Mouse (Mus musculus): ENCODE results near the gene Topaz1. TPM values are rescaled to one million over a fixed set of nuclear protein-coding genes. Genes with fewer than 3 reads are reported as not detected.

The Topaz1 gene
- polyA plus RNA-seq (2021), result not detected

- no peak for TF ChIP-seq CTCF (IDR thresholded peaks at IDR 0.05)
- no peak for DNase-seq (ENCODE audit: low read depth, low spot score)
- CTCF ChIA-PET, result no interaction called here
- POLR2A ChIA-PET, result interaction anchor here (0.8 kb wide), 1 partner anchor 13 kb away, joined by 3 read pairs; no protein-coding TSS in a partner anchor
- in situ Hi-C loops (cut with MboI; ENCODE audit: low pct_unique_long_range_greater_than_20kb), result loop anchor here (25.0 kb wide), 1 partner anchor 515 kb away; the partner anchor contains the start of gene Tmem158
- no peak for ATAC-seq
- H3K27me3 ChIP-seq, result peaks cover 91% of the 10 kb centered on the region
These were observed at the start of gene Topaz1 for GRCm38 (mm10) chr9:122747060-122747459. Gene Topaz1 (plus strand): TSS chr9:122747346.

GRCm38 (mm10) chr9:122701817-122702216 lies 45.3 kb upstream of the Topaz1 start:
- in situ Hi-C loops (cut with MboI; ENCODE audit: low pct_unique_long_range_greater_than_20kb), result no loop called here

DNA sequence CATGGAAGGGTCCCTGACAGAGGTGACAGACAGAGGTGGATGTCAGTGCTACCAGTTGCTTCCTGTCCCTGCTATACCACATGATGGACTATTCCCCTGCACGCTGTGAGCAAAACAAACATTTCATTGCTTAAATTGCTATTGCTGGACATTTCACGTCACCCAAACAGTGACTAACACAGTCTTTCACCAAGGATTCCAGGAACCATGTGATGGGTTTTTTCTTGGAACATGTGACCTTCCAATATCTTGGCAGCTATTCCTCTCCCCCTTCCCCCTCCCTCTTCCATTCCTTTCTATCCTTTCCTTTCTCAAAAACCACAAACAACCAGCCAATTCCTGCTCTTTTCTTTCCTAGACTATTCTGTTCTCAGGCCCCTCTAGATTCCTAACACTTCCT lies 33.3 kb upstream of the Topaz1 start:
- peaks cover 37% of the 10 kb centered on the region for H3K27me3 ChIP-seq
- TF ChIP-seq CTCF (IDR thresholded peaks at IDR 0.05), result no peak
- DNase-seq (ENCODE audit: low read depth, low spot score), result no peak
- no peak for ATAC-seq
- ChIA-PET POLR2A (interaction anchor here (0.5 to 1.3 kb wide), 2 partner anchors 13 to 535 kb away, joined by 3 read pairs; no protein-coding TSS in a partner anchor), CTCF (interaction anchor here (1.3 to 1.8 kb wide), 2 partner anchors 18 to 22 kb away, joined by 3 to 4 read pairs; no protein-coding TSS in a partner anchor)
- in situ Hi-C loops (cut with MboI; ENCODE audit: low pct_unique_long_range_greater_than_20kb), result no loop called here

More at GRCm38 (mm10) chr9:122701817-122702216, 45.3 kb upstream of the Topaz1 start:
- peaks cover 10% of the 10 kb centered on the region for H3K27me3 ChIP-seq
- DNase-seq (ENCODE audit: low read depth, low spot score) (no peak), ATAC-seq (no peak)
- ChIA-PET CTCF (no interaction called here), POLR2A (no interaction called here)
- TF ChIP-seq CTCF (IDR thresholded peaks at IDR 0.05), result no peak

GRCm38 (mm10) chr9:122715046-122715445 lies 32.1 kb upstream of the Topaz1 start:
- DNase-seq (ENCODE audit: low read depth, low spot score) (no peak), ATAC-seq (no peak)
- POLR2A ChIA-PET, result interaction anchor here (1.3 kb wide), 1 partner anchor 12 kb away, joined by 3 read pairs; no protein-coding TSS in a partner anchor
- CTCF ChIA-PET, result interaction anchor here (1.3 to 1.8 kb wide), 2 partner anchors 17 to 23 kb away, joined by 3 to 4 read pairs; no protein-coding TSS in a partner anchor
- TF ChIP-seq CTCF (IDR thresholded peaks at IDR 0.05), result no peak
- in situ Hi-C loops (cut with MboI; ENCODE audit: low pct_unique_long_range_greater_than_20kb), result no loop called here
- peaks cover 43% of the 10 kb centered on the region for H3K27me3 ChIP-seq

GRCm38 (mm10) chr9:122716131-122716921 lies 30.8 kb upstream of the Topaz1 start:
- in situ Hi-C loops (cut with MboI; ENCODE audit: low pct_unique_long_range_greater_than_20kb), result no loop called here
- DNase-seq (ENCODE audit: low read depth, low spot score) (no peak), ATAC-seq (no peak)
- ChIA-PET POLR2A (no interaction called here), CTCF (no interaction called here)
- peaks cover 43% of the 10 kb centered on the region for H3K27me3 ChIP-seq
- no peak for TF ChIP-seq CTCF (IDR thresholded peaks at IDR 0.05)

DNA sequence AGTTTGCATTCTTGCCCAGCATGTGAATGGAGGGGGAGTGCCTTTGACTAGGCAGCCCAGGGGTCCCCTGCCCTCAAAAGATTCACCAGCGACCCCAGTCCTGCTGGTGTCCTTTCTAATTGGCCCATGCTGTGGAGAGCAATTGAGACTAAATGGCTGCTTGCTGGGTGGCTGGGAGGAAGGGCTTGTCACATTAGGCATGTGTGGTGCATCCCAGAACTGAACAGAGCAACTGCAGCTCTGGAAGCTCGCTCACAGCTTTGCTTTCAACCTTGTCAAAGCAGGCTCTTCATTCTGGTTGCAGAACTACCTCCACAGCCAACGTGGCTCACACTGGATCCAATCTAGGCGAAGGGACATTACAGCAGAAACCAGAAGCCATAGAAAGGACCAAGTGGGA lies 24.9 kb upstream of the Topaz1 start:
- H3K27me3 ChIP-seq, result peaks cover 74% of the 10 kb centered on the region
- TF ChIP-seq CTCF (IDR thresholded peaks at IDR 0.05), result no peak
- ATAC-seq (no peak), DNase-seq (ENCODE audit: low read depth, low spot score) (no peak)
- ChIA-PET CTCF (no interaction called here), POLR2A (no interaction called here)
- in situ Hi-C loops (cut with MboI; ENCODE audit: low pct_unique_long_range_greater_than_20kb), result no loop called here

DNA sequence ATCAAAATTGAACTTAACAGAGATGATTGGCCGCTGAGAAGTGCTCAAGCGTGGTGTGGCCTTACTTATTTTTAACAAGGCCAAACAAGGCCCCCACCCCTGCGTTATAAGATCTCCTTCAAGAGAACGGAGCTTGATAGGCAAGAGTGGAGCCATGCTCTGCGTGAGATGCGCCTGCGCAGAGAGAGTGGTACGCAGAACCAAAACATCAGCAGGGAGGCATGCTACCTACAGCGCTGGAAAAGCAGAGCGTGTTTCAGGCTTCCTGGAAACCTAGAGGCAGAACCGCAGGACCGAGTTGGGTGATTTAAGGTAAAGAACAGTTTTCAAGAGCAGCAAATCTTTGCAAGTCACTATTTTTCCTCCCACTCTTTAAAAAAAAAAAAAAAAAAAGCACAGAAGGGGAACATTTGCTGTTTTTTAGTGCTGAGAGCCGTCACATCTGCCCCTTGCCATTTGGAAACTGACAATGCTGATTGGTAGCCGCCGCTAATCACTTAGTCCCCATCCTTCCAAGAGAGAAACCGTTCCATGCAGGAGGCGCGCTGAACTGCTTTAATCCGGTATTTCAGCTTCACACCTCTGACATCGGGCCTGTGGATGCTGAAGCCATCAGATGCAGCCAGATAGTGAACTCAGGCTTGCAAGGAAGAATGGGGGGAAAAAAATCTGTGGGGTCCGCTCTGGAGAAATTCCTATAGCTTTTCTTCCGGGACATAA lies 21.9 kb upstream of the Topaz1 start:
- in situ Hi-C loops (cut with MboI; ENCODE audit: low pct_unique_long_range_greater_than_20kb), result loop anchor here (25.0 kb wide), 1 partner anchor 537 kb away; the partner anchor contains the start of gene Tmem158

GRCm38 (mm10) chr9:122729500-122729899 lies 17.6 kb upstream of the Topaz1 start:
- CTCF ChIA-PET, result interaction anchor here (0.8 to 3.1 kb wide), 8 partner anchors 8 to 308 kb away, joined by 3 to 12 read pairs (median 6); no protein-coding TSS in a partner anchor
- DNase-seq (ENCODE audit: low read depth, low spot score) (no peak), ATAC-seq (no peak)
- H3K27me3 ChIP-seq, result peaks cover 37% of the 10 kb centered on the region
- POLR2A ChIA-PET, result no interaction called here
- in situ Hi-C loops (cut with MboI; ENCODE audit: low pct_unique_long_range_greater_than_20kb), result loop anchor here (25.0 kb wide), 1 partner anchor 533 kb away; the partner anchor contains the start of gene Tmem158
- TF ChIP-seq CTCF (IDR thresholded peaks at IDR 0.05), result peak; percentile 77

More for the DNA sequence above, 21.9 kb upstream of the Topaz1 start:
- ChIA-PET CTCF (no interaction called here), POLR2A (interaction anchor here (0.5 kb wide), 1 partner anchor 1015 kb away, joined by 3 read pairs; the partner anchor contains the start of gene Ss18l2)
- DNase-seq (ENCODE audit: low read depth, low spot score), result no peak
- peaks cover 52% of the 10 kb centered on the region for H3K27me3 ChIP-seq
- ATAC-seq, result no peak
- no peak for TF ChIP-seq CTCF (IDR thresholded peaks at IDR 0.05)

- CTCF ChIA-PET, result interaction anchor here (1.0 kb wide), 1 partner anchor 18 kb away, joined by 3 read pairs; no protein-coding TSS in a partner anchor
- POLR2A ChIA-PET, result no interaction called here
- DNase-seq (ENCODE audit: low read depth, low spot score) (no peak), ATAC-seq (no peak)
- H3K27me3 ChIP-seq, result peaks cover 23% of the 10 kb centered on the region
- in situ Hi-C loops (cut with MboI; ENCODE audit: low pct_unique_long_range_greater_than_20kb), result loop anchor here (5.0 to 25.0 kb wide), 3 partner anchors 310 to 530 kb away; partner anchors contain the start of gene Tmem158
- TF ChIP-seq CTCF (IDR thresholded peaks at IDR 0.05), result no peak
These were observed 14.9 kb upstream of the Topaz1 start for GRCm38 (mm10) chr9:122732126-122732810.

GRCm38 (mm10) chr9:122733222-122733621 lies 13.9 kb upstream of the Topaz1 start:
- CTCF ChIA-PET, result no interaction called here
- no peak for ATAC-seq
- in situ Hi-C loops (cut with MboI; ENCODE audit: low pct_unique_long_range_greater_than_20kb), result loop anchor here (5.0 to 25.0 kb wide), 3 partner anchors 311 to 529 kb away; partner anchors contain the start of gene Tmem158

More at GRCm38 (mm10) chr9:122733222-122733621, 13.9 kb upstream of the Topaz1 start:
- H3K27me3 ChIP-seq, result peaks cover 23% of the 10 kb centered on the region
- TF ChIP-seq CTCF (IDR thresholded peaks at IDR 0.05), result no peak
- no peak for DNase-seq (ENCODE audit: low read depth, low spot score)
- POLR2A ChIA-PET, result no interaction called here

All from Patski (cell line).